Mouse (Mus musculus) hindbrain, embryonic 14.5 days (tissue): Measurements from ENCODE around the gene Rbm42. TPM values are rescaled to one million over a fixed set of nuclear protein-coding genes. Genes with fewer than 3 reads are reported as not detected.

Source experiments
- ATAC-seq: fragments of 200-750 bp; cut with Nextera tagmentation; 2 replicates; pipeline ENCODE4 v1.8.0; 2017; ENCODE audit warnings: moderate number of reproducible peaks, mild to moderate bottlenecking, moderate TSS enrichment, moderate library complexity; ENCODE audit not compliant: low FRiP score
- DNase-seq: peaks from one replicate; pipeline ENCODE4 v3.0.0-alpha.2; 2015; ENCODE audit warnings: low spot score
- H3K27ac ChIP-seq: fragments of 300-500 bp; sonication (generic); 2 replicates; pipeline ENCODE4 v1.5.1; 2014; ENCODE audit warnings: mild to moderate bottlenecking, moderate library complexity
- H3K27me3 ChIP-seq: fragments of 300-500 bp; sonication (generic); 2 replicates; pipeline ENCODE4 v1.6.1; 2014; ENCODE audit warnings: mild to moderate bottlenecking, low read length, mixed read lengths; ENCODE audit not compliant: control insufficient read depth, insufficient read depth
- H3K36me3 ChIP-seq: fragments of 300-500 bp; sonication (generic); replicated peaks from 2 replicates; pipeline ENCODE4 v1.6.1; 2014; ENCODE audit not compliant: control insufficient read depth, insufficient read depth
- H3K4me1 ChIP-seq: fragments of 300-500 bp; sonication (generic); replicated peaks from 2 replicates; pipeline ENCODE4 v1.6.1; 2014; ENCODE audit warnings: antibody characterized with exemption, low read length, mixed read lengths; ENCODE audit not compliant: control insufficient read depth, insufficient read depth
- H3K4me2 ChIP-seq: fragments of 300-500 bp; sonication (generic); replicated peaks from 2 replicates; pipeline ENCODE4 v1.6.1; 2014; ENCODE audit warnings: mild to moderate bottlenecking, moderate library complexity
- H3K4me3 ChIP-seq: fragments of 300-500 bp; sonication (generic); replicated peaks from 2 replicates; pipeline ENCODE4 v1.5.1; 2014; ENCODE audit warnings: mild to moderate bottlenecking, low read length
- H3K9ac ChIP-seq: fragments of 300-500 bp; sonication (generic); 2 replicates; pipeline ENCODE4 v1.6.1; 2014
- H3K9me3 ChIP-seq: fragments of 300-500 bp; sonication (generic); 2 replicates; pipeline ENCODE4 v1.6.1; 2016; ENCODE audit warnings: low read length; ENCODE audit not compliant: control insufficient read depth
- WGBS: fragments of 180-500 bp; shearing (Covaris S2); extraction: QIAGEN DNeasy Blood & Tissue Kit; methylation state at CpG from one replicate; pipeline ENCODE4 v1.1.7; 2014; 5-methylcytosine and 5-hydroxymethylcytosine counted together
- polyA plus RNA-seq: library from polyadenylated mRNA; unstranded; fragments of >200 nt; fragmentation: Nextera tagmentation; extraction: Ambion mirVana; gene quantifications from 2 replicates; pipeline ENCODE4 v1.2.1, GENCODE M21; 2014

The Rbm42 gene
- polyA plus RNA-seq, 1 experiment from 2014 or later, result 118 TPM

DNA sequence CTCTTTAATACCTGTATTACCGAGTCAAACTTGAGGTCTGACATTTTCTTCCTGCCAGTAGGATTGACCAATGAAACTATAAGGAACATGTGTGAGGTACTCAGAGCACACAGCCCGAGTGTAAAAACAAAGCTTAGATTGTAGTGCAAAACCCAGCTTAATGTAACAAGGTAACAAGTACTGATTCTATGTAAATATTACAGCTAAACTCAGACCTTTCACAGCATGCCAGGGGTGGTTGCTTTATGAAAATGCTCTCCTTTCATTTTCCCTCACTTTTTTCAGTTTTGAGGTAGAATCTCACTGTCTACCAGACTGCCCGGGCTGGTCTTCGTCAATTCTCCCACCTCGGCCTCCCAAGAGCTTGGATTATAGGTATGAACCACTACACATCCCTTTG lies 54.0 kb downstream of the Rbm42 start:
- Histone ChIP-seq H3K4me1 (peaks cover 8% of the 10 kb centered on the region; the same call in 1 of the 2 replicates), H3K4me3 (no peak overlapping the region), H3K27me3 (no peaks in the 10 kb centered on the region), H3K27ac (no peak overlapping the region), H3K9ac (no peak overlapping the region), H3K4me2 (no peak overlapping the region), H3K36me3 (no peaks in the 10 kb centered on the region), H3K9me3 (no peaks in the 10 kb centered on the region)
- ATAC-seq (no peak), DNase-seq (no peak)
- WGBS, result 85% methylated on average over 5 of the region's 5 CpGs

GRCm38 (mm10) chr7:30594510-30595024 lies 55.5 kb downstream of the Rbm42 start:
- DNase-seq, result no peak
- H3K36me3 ChIP-seq, result no peaks in the 10 kb centered on the region
- H3K9ac ChIP-seq, result no peak overlapping the region
- 69% methylated on average over 4 of the region's 4 CpGs for WGBS
- no peak overlapping the region for H3K27ac ChIP-seq
- no peak overlapping the region for H3K4me3 ChIP-seq
- H3K27me3 ChIP-seq, result no peaks in the 10 kb centered on the region
- ATAC-seq, result no peak
- no peaks in the 10 kb centered on the region for H3K9me3 ChIP-seq
- peaks cover 2% of the 10 kb centered on the region; the same call in 1 of the 2 replicates for H3K4me1 ChIP-seq
- no peak overlapping the region for H3K4me2 ChIP-seq

GRCm38 (mm10) chr7:30593579-30594509 lies 56.3 kb downstream of the Rbm42 start:
- Histone ChIP-seq H3K27me3 (no peaks in the 10 kb centered on the region), H3K36me3 (no peaks in the 10 kb centered on the region), H3K9me3 (no peaks in the 10 kb centered on the region), H3K4me1 (no peaks in the 10 kb centered on the region; the same call in 1 of the 2 replicates), H3K9ac (no peak overlapping the region), H3K27ac (no peak overlapping the region), H3K4me2 (no peak overlapping the region), H3K4me3 (no peak overlapping the region)
- no peak for DNase-seq
- WGBS, result 69% methylated on average over 10 of the region's 10 CpGs
- ATAC-seq, result no peak

DNA sequence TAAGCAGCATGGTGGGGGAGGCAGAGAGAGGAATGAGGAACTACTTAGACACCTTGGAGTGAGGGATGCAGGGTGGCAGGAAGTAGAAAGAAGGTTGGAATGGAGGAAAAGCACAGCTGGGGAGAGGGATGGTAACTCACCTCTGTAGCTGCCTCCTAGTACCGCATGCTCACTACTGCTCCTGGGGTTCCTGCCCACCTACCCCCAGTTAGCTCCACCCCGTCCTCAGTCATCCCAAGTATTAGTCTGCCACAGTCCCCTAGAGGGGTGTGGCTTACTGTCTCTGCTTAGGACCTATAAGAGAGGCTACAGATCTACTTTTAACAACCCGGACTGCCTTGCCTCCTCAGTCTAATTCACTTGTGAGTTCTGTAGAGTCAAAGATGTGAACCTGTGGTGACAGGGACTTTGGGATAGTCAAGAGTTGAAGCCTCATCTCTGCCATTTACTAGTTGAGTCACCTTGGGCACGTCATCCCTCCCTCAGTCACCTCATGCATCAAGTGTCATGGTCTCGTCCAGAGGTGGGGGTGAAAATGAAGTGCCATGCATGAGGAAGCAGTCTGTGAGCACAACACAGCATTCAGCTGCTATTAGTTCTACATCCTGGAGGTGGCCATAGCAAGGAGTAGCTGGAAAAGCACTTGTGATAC lies 57.2 kb downstream of the Rbm42 start:
- Histone ChIP-seq H3K36me3 (no peaks in the 10 kb centered on the region), H3K27ac (no peak overlapping the region), H3K4me2 (no peak overlapping the region), H3K4me3 (no peak overlapping the region), H3K27me3 (no peaks in the 10 kb centered on the region), H3K9ac (no peak overlapping the region), H3K4me1 (no peaks in the 10 kb centered on the region; the same call in 1 of the 2 replicates), H3K9me3 (no peaks in the 10 kb centered on the region)
- no peak for ATAC-seq
- 58% methylated on average over 5 of the region's 5 CpGs for whole genome bisulfite sequencing
- no peak for DNase-seq

GRCm38 (mm10) chr7:30591605-30591951 lies 58.5 kb downstream of the Rbm42 start:
- Histone ChIP-seq H3K27ac (no peak overlapping the region), H3K4me2 (no peak overlapping the region), H3K27me3 (no peaks in the 10 kb centered on the region), H3K9ac (no peak overlapping the region), H3K36me3 (peaks cover 3% of the 10 kb centered on the region; the same call in 1 of the 2 replicates), H3K9me3 (no peaks in the 10 kb centered on the region), H3K4me1 (peaks cover 9% of the 10 kb centered on the region), H3K4me3 (no peak overlapping the region)
- ATAC-seq (no peak), DNase-seq (no peak)
- 32% methylated on average over 4 of the region's 4 CpGs for WGBS

Other genes with a start within 250 kb of the Rbm42 start
- gene Tyrobp, start 236.6 kb downstream of the Rbm42 start, polyA plus RNA-seq, result 27.2 and 35.6 TPM in 2 replicates
- 1.1 TPM in 1 of 2 replicates, not detected in the other for gene Hcst, start 230.5 kb downstream of the Rbm42 start, polyA plus RNA-seq
- 1.8 and 2.9 TPM in 2 replicates for gene Nfkbid, start 228.6 kb downstream of the Rbm42 start, polyA plus RNA-seq
- 690 and 752 TPM in 2 replicates for gene Aplp1, start 204.8 kb downstream of the Rbm42 start, polyA plus RNA-seq
- 1.8 and 2.4 TPM in 2 replicates for gene Kirrel2, start 192.6 kb downstream of the Rbm42 start, polyA plus RNA-seq
- gene Nphs1, start 192.0 kb downstream of the Rbm42 start, polyA plus RNA-seq, result 0.54 and 0.83 TPM in 2 replicates
- gene Prodh2, start 156.7 kb downstream of the Rbm42 start, polyA plus RNA-seq, result 0.48 TPM in 1 of 2 replicates, not detected in the other
- 112 TPM in 2 replicates for gene Arhgap33, start 115.3 kb downstream of the Rbm42 start, polyA plus RNA-seq
- gene Hspb6, start 98.1 kb downstream of the Rbm42 start, polyA plus RNA-seq, result 9.3 and 12.6 TPM in 2 replicates
- 10.4 and 11.0 TPM in 2 replicates for gene Proser3, start 98.0 kb downstream of the Rbm42 start, polyA plus RNA-seq
- 49.2 and 49.4 TPM in 2 replicates for gene Lin37, start 90.5 kb downstream of the Rbm42 start, polyA plus RNA-seq
- gene U2af1l4, start 87.0 kb downstream of the Rbm42 start, polyA plus RNA-seq, result 88.7 and 105 TPM in 2 replicates
- 6.5 and 9.2 TPM in 2 replicates for gene Gm49396, start 87.0 kb downstream of the Rbm42 start, polyA plus RNA-seq
- 109 and 118 TPM in 2 replicates for gene Psenen, start 86.7 kb downstream of the Rbm42 start, polyA plus RNA-seq
- 2.2 and 3.1 TPM in 2 replicates for gene Igflr1, start 84.9 kb downstream of the Rbm42 start, polyA plus RNA-seq
- gene Kmt2b, start 61.6 kb downstream of the Rbm42 start, polyA plus RNA-seq, result 11.4 and 12.9 TPM in 2 replicates
- 0.35 and 0.42 TPM in 2 replicates for gene Zbtb32, start 51.4 kb downstream of the Rbm42 start, polyA plus RNA-seq
- gene Upk1a, start 37.5 kb downstream of the Rbm42 start, polyA plus RNA-seq, result 0.43 and 0.76 TPM in 2 replicates
- 1,184 and 1,299 TPM in 2 replicates for gene Cox6b1, start 24.2 kb downstream of the Rbm42 start, polyA plus RNA-seq
- gene Etv2, start 14.5 kb downstream of the Rbm42 start, polyA plus RNA-seq, result 0.19 TPM in 1 of 2 replicates, not detected in the other
- gene Haus5, start 14.7 kb upstream of the Rbm42 start, polyA plus RNA-seq, result 20.0 and 20.6 TPM in 2 replicates
- not detected in 2 replicates for gene Pmis2, start 21.3 kb upstream of the Rbm42 start, polyA plus RNA-seq
- not detected in 2 replicates for gene 2200002J24Rik, start 48.6 kb upstream of the Rbm42 start, polyA plus RNA-seq
- 2.0 and 2.1 TPM in 2 replicates for gene Atp4a, start 61.9 kb upstream of the Rbm42 start, polyA plus RNA-seq
- gene Tmem147, start 79.2 kb upstream of the Rbm42 start, polyA plus RNA-seq, result 281 and 319 TPM in 2 replicates
- 0.14 and 1.3 TPM in 2 replicates for gene Gapdhs, start 93.4 kb upstream of the Rbm42 start, polyA plus RNA-seq
- gene Sbsn, start 101.2 kb upstream of the Rbm42 start, polyA plus RNA-seq, result 0.65 and 2.1 TPM in 2 replicates
- 2.2 and 2.4 TPM in 2 replicates for gene Dmkn, start 113.4 kb upstream of the Rbm42 start, polyA plus RNA-seq
- gene Krtdap, start 137.6 kb upstream of the Rbm42 start, polyA plus RNA-seq, result not detected in 2 replicates
- gene Ffar2, start 173.5 kb upstream of the Rbm42 start, polyA plus RNA-seq, result 0.22 TPM in 1 of 2 replicates, not detected in the other
- gene Ffar3, start 205.9 kb upstream of the Rbm42 start, polyA plus RNA-seq, result not detected in 2 replicates
- gene Ffar1, start 211.2 kb upstream of the Rbm42 start, polyA plus RNA-seq, result not detected in 2 replicates
- gene Cd22, start 230.0 kb upstream of the Rbm42 start, polyA plus RNA-seq, result 0.17 TPM in 1 of 2 replicates, not detected in the other